In the genomic region with DNA sequence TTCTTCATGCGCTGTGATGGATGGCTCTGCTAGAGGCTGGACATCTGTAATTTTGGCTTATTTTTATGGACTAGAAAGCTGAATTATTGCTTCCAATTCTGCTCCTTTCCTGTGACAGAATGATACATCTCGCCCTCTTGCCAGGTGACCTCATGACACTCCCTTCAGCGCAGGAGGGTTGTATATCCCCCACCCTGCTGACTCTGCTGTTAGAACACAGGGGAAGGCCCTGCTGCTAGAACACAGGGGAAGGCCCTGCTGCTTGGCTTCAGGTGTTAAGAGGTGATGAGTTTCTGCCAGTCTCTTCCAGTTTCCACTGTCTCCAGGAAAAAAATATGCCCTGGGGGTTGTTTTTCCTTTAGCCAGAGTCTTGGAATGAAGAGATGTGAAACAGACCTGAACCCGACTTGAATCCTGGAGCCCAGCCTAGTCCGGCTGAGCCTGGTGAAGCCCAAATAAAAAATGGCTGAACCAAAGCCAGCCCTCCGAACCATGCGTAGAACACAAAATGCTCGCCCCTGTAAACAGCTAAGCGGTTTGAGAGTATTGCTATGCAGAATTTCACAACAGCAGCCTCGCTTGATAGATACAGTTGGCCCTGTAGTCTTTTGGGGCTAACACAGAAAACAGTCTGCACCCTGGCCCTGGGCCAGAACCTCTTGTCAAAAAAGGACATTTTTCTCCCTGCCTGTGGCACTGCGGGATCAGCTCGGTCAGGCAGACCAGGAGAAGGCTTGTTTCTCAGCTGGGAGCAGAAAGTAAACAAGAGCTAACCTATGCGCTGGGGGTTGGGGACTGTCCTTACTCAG, we compare ENCODE assay signal across 8 mouse cellular contexts. TPM values are rescaled to one million over a fixed set of nuclear protein-coding genes. Genes with fewer than 3 reads are reported as not detected.
DNase-seq lines count a peak whose midpoint lies in the region; ATAC-seq lines count a peak whose summit lies in the region.

No protein-coding gene starts in this region.

- no peaks in the 10 kb centered on the region for H3K9me3 ChIP-seq in midbrain, embryonic 16.5 days (replicated peaks; ENCODE audit: control insufficient read depth, low read length, poor library complexity, severe bottlenecking)

- H3K9ac ChIP-seq in midbrain, embryonic 16.5 days (ENCODE audit: low read depth, low read length) = no peak overlapping the region

- H3K36me3 ChIP-seq in midbrain, embryonic 16.5 days (ENCODE audit: control insufficient read depth, insufficient read depth, low read length) = peaks cover 43% of the 10 kb centered on the region

- ATAC-seq in cerebellum, adult (ENCODE audit: insufficient number of reproducible peaks, low FRiP score, low TSS enrichment) = peak; percentile 89
- no peak for ATAC-seq in midbrain, embryonic 16.5 days
- no peak for ATAC-seq in CD4-positive, CD25-positive, alpha-beta regulatory T cell, adult 4 months

- 76% methylated on average over 13 of the region's 13 CpGs for WGBS in midbrain, embryonic 16.5 days

- no peaks in the 10 kb centered on the region for H3K27me3 ChIP-seq in midbrain, embryonic 16.5 days (ENCODE audit: control insufficient read depth, insufficient read depth, low read depth, low read length)

- intact Hi-C loops in left cerebral cortex, postnatal 10 days (cut with DNase I) = no loop called here
- intact Hi-C loops in heart, postnatal 14 days (cut with DNase I) = no loop called here

- H3K4me2 ChIP-seq in midbrain, embryonic 16.5 days (ENCODE audit: low read length) = no peak overlapping the region

- peak overlapping the region; percentile 63 for H3K27ac ChIP-seq in midbrain, embryonic 16.5 days (ENCODE audit: low read length)

- DNase-seq in left cerebral cortex, postnatal 10 days (ENCODE audit: extremely low spot score in 1 of 2, low spot score in 2 of 2) = peak; percentile 20 to 64
- DNase-seq in left cerebral cortex, adult 8-10 months (ENCODE audit: low spot score in 2 of 2) = no peak
- DNase-seq in heart, postnatal 14 days = peak; percentile 59 to 68
- DNase-seq in layer of hippocampus, postnatal 10 days (ENCODE audit: low spot score in 2 of 2) = peak; percentile 61 to 67
- no peak for DNase-seq in spleen, postnatal 14 days (ENCODE audit: low spot score in 2 of 2)

- H3K4me3 ChIP-seq in midbrain, embryonic 16.5 days (ENCODE audit: low read depth, low read length) = no peak overlapping the region

- H3K4me1 ChIP-seq in midbrain, embryonic 16.5 days (ENCODE audit: control insufficient read depth, insufficient read depth, low read length) = no peaks in the 10 kb centered on the region

RNA-seq across cellular contexts. Expression of a gene that starts 29.0 kb away (rescaled TPM):
- 10 to 100 TPM; 50.8 to 53.3 TPM for total RNA-seq in left cerebral cortex, postnatal 10 days (2021)
- total RNA-seq in left cerebral cortex, adult 8-10 months (2022) = 100 to 1,000 TPM; 104 to 112 (median 108) TPM
- total RNA-seq in heart, postnatal 14 days (2021) = 10 to 100 TPM; 56.2 to 56.7 TPM
- total RNA-seq in layer of hippocampus, postnatal 10 days (2021) = 10 to 100 TPM; 56.2 to 62.3 TPM
- polyA plus RNA-seq in midbrain, embryonic 16.5 days (2015; fragmentation: Nextera tagmentation; extraction: Ambion mirVana) = 2.6 and 2.7 TPM in 2 replicates
- polyA plus RNA-seq in CD4-positive, CD25-positive, alpha-beta regulatory T cell, adult 4 months (2017; shearing (Covaris generic)) = 10 to 100 TPM in 1 of 2 experiments, 1 to 10 TPM in 1; 9.6 to 10.3 TPM

RNA-seq across cellular contexts. Expression of a gene that starts 48.0 kb away (rescaled TPM):
- 10 to 100 TPM; 24.8 to 29.1 TPM for total RNA-seq in left cerebral cortex, postnatal 10 days (2021)
- 10 to 100 TPM; 24.0 to 28.2 (median 25.3) TPM for total RNA-seq in left cerebral cortex, adult 8-10 months (2022)
- total RNA-seq in heart, postnatal 14 days (2021) = 10 to 100 TPM in 1 of 2 experiments, 1 to 10 TPM in 1; 9.3 to 10.3 TPM
- total RNA-seq in layer of hippocampus, postnatal 10 days (2021) = 10 to 100 TPM; 26.3 to 30.0 TPM
- 33.6 and 33.7 TPM in 2 replicates for polyA plus RNA-seq in midbrain, embryonic 16.5 days (2015; fragmentation: Nextera tagmentation; extraction: Ambion mirVana)
- polyA plus RNA-seq in CD4-positive, CD25-positive, alpha-beta regulatory T cell, adult 4 months (2017; shearing (Covaris generic)) = 10 to 100 TPM; 20.8 to 21.9 TPM

Comparison
In these comparisons a context has a peak if more than half of its experiments do, and no peak if none do; other contexts are left out.
1. DNase-seq: peak in left cerebral cortex, postnatal 10 days (2 of 2), heart, postnatal 14 days (2 of 2) and layer of hippocampus, postnatal 10 days (2 of 2); none in left cerebral cortex, adult 8-10 months (0 of 2) and spleen, postnatal 14 days (0 of 2).